Mouse (Mus musculus) c-Kit-positive CD71-positive TER-119-positive erythroid progenitor cells, embryonic 14.5 days (primary cell): ENCODE data around the gene Ppp2r2c.

Source experiments
- DNase-seq: peaks from one replicate; pipeline ENCODE4 v3.0.0-alpha.2; 2013; ENCODE audit warnings: low spot score

The Ppp2r2c gene

GRCm38 (mm10) chr5:36988124-36988780, 119.9 kb downstream of the Ppp2r2c start:
- DNase-seq = no peak

DNA sequence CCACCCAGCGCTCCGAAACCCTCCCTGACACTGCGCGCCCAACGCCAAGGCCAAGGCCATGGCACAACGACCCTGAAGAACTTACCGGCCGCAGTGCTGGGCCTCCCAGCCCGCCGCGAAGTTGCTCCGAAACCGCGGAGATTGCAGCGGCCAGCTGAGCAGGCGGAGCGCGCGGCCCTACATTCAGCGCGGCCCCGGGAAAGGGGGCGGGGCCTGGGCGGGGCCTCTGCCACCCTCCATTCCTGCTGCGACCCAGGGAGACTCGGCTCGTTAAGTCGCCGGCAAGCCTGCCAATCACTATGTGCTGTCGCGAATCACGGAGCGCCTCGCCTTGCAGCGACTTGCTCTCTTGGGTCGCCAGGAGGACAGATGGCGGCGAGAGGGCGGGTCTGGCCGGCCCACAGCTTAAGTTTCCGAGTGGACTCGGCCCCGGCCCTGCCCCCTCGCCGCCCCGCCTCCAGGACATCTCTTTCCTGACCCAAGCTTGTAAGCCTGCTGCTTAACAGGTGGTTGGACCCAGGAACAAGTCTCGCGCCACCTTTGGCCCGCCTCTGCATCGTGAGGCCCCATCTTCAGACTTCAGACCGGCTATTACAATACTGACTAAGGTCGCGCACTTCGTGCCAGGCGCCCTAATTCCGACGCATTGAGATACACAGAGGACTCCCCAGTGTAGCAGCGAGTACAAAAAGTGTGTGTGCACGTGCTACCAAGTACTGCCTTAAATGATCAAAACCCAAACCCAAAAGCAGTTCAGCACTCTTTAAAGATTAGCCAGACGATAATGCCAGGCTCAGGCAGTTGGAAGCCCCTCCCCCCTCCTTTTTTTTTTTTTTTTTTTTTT, 120.7 kb downstream of the Ppp2r2c start, which contains the start of gene Wfs1:
Gene Wfs1, minus strand, starts transcription at position 425 of the 844 bp plus-strand sequence.
- peak; percentile 62 for DNase-seq

DNA sequence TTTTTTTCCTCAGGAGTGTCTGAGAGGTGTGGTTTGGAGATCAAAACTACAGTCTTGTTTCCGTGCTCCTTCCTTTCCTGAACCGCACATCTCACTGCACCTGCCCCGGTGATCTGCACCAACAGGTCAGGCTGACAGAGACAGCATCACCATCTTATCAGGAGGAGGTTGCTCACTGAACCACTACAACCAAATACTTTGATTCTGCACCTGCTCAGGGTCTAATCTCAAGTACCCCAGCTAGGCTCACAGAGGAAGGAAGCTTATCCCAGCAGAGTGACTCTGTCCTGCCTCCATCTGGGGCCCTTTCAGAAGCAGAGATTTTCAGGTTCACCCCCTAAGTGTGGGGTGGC, 121.3 kb downstream of the Ppp2r2c start:
- no peak for DNase-seq

DNA sequence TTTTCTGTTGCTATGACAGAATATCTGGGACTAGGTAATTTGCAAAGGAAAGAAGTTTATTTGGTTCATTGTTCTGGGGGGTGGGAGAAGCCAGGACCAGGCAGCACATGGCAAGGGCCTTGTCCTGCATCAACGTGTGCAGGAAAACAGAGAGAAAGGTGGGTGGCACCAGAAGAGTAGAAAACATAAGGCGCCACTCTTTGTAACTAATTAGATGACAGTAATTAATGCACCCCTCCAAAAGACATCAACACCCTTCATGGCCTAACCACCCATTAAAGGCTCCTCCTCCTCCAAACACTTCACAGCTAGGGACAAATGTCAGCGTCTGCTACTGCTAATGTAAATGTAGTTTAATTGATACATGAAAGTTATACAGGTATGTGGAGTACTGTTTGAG, 121.9 kb downstream of the Ppp2r2c start:
- no peak for DNase-seq

- no peak for DNase-seq
Observed at GRCm38 (mm10) chr5:36990631-36991350, 122.5 kb downstream of the Ppp2r2c start.

DNA sequence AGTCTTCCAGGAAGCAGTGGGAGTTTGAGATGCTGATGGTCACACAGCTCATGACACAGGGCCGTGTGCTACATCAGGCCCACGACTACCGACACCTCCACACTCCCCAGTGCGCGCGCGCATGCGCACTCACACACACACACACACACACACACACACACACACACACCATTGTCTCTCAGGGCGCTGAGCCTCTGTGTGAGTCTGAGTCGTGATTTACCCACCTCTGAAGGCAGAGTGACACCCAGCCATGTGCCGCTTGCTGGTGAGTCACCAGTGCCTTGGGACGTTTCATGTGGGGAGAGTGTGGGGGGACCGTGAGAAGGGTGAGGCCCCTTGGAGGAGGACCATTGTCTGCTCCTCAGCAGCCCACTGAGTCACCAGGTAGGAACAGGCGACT, 128.1 kb downstream of the Ppp2r2c start:
- DNase-seq = no peak

DNA sequence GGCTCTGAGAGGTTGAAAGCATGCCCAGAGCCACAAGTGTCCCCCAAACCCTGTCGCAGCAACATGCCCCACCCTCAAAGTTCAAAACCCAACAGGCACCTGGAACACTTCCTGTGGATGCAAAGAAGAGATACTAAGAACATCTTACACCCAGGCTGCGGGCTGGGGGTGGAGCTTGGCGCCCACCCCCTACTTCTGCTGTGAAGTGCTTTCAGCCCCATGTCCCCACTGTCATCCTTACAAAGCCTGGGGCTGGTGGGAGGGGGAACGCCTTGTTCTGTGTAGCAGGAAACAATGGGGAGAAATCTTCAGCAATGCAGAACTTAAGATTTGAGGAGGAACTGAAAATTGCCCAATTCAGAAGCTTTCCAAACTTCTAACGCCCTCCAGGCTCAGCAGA, 129.7 kb downstream of the Ppp2r2c start:
- DNase-seq = no peak

GRCm38 (mm10) chr5:37001002-37001401, 132.7 kb downstream of the Ppp2r2c start:
- no peak for DNase-seq

DNA sequence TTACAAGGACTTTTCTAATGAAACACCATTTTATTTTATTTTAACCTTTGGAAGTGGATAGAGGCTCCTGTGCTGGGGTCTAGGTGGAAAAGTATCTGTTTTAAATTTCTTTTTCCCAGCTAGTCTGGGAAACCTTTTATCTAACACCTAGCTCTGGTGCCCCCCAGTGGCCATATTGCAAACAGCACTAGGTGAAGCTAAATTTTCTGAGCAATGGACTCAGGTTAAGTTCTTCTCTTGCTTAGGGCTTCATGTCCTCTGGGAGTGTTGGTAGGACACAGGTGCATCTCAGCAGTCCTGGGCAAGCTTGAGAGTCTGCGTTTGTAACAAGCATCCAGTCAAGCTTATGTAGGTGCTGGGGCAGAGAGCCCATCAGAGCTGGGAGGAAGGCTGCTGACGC, 133.7 kb downstream of the Ppp2r2c start:
- DNase-seq = peak; percentile 22
